Mouse (Mus musculus): ENCODE data around the gene Atp8b3. TPM values are rescaled to one million over a fixed set of nuclear protein-coding genes. Genes with fewer than 3 reads are reported as not detected.

Atp8b3 gene
- polyA plus RNA-seq, 2 experiments, result 0.02 TPM; not detected in 1

- no peak for ATAC-seq (ENCODE audit: insufficient read depth)
- WGBS (ENCODE audit: insufficient replicate concordance), result under 1% methylated on average over 33 of the region's 42 CpGs
- no peak for DNase-seq (ENCODE audit: low read depth in 3 of 3, low spot score in 3 of 3)
These were observed 44.2 kb downstream of the Atp8b3 start, which contains the start of gene Onecut3 for GRCm38 (mm10) chr10:80494732-80495131. Onecut3 (plus strand) TSS chr10:80494835.

GRCm38 (mm10) chr10:80490051-80490450 lies 48.9 kb downstream of the Atp8b3 start:
- no peak overlapping the region for H3K27ac ChIP-seq
- H3K4me3 ChIP-seq (ENCODE audit: insufficient read depth in 1 of 2, low read depth in 2 of 2, low read length in 2 of 2), result no peak overlapping the region
- no peak overlapping the region for H3K9ac ChIP-seq (replicated peaks)
- TF ChIP-seq CTCF (IDR thresholded peaks at IDR 0.05; ENCODE audit: low read depth), result no peak
- TF ChIP-seq EP300 (IDR thresholded peaks at IDR 0.05; ENCODE audit: low read depth), result no peak
- H3K36me3 ChIP-seq (replicated peaks; ENCODE audit: control insufficient read depth, insufficient read depth, low read depth), result no peaks in the 10 kb centered on the region
- peaks cover 78% of the 10 kb centered on the region for H3K27me3 ChIP-seq (ENCODE audit: control insufficient read depth, insufficient read depth, low read length)
- DNase-seq (ENCODE audit: low read depth in 3 of 3, low spot score in 3 of 3) (no peak), ATAC-seq (ENCODE audit: insufficient read depth) (no peak)
- H3K4me1 ChIP-seq (replicated peaks; ENCODE audit: control insufficient read depth in 2 of 2, insufficient read depth in 2 of 2, low read length in 1 of 2), result no peaks in the 10 kb centered on the region
- H3K9me3 ChIP-seq (ENCODE audit: control insufficient read depth, low read length), result no peaks in the 10 kb centered on the region
- H3K4me2 ChIP-seq (ENCODE audit: low read depth), result no peak overlapping the region
- whole genome bisulfite sequencing (ENCODE audit: insufficient replicate concordance), result 3% methylated on average over 22 of the region's 22 CpGs

More at GRCm38 (mm10) chr10:80494732-80495131, 44.2 kb downstream of the Atp8b3 start, which contains the start of gene Onecut3:
- no peaks in the 10 kb centered on the region for H3K9me3 ChIP-seq (ENCODE audit: control insufficient read depth, low read length)
- peak within 1 kb of the TSS; percentile 25 for H3K4me2 ChIP-seq (ENCODE audit: low read depth)
- no peak within 1 kb of the TSS for H3K27ac ChIP-seq
- peak within 1 kb of the TSS in 1 of 2 experiments; percentile 0; a peak in 2 of 4 replicates for H3K4me3 ChIP-seq (ENCODE audit: insufficient read depth in 1 of 2, low read depth in 2 of 2, low read length in 2 of 2)
- H3K36me3 ChIP-seq (replicated peaks; ENCODE audit: control insufficient read depth, insufficient read depth, low read depth), result no peaks in the 10 kb centered on the region
- no peaks in the 10 kb centered on the region for H3K4me1 ChIP-seq (replicated peaks; ENCODE audit: control insufficient read depth in 2 of 2, insufficient read depth in 2 of 2, low read length in 1 of 2)
- no peak for TF ChIP-seq EP300 (IDR thresholded peaks at IDR 0.05; ENCODE audit: low read depth)
- peak; percentile 12; the same call in 1 of the 2 replicates for TF ChIP-seq CTCF (IDR thresholded peaks at IDR 0.05; ENCODE audit: low read depth)
- H3K27me3 ChIP-seq (ENCODE audit: control insufficient read depth, insufficient read depth, low read length), result peaks cover 100% of the 10 kb centered on the region
- no peak within 1 kb of the TSS for H3K9ac ChIP-seq (replicated peaks)

- Histone ChIP-seq H3K4me1 (replicated peaks; ENCODE audit: control insufficient read depth in 2 of 2, insufficient read depth in 2 of 2, low read length in 1 of 2) (no peaks in the 10 kb centered on the region), H3K9ac (replicated peaks) (no peak overlapping the region), H3K36me3 (replicated peaks; ENCODE audit: control insufficient read depth, insufficient read depth, low read depth) (no peaks in the 10 kb centered on the region), H3K4me3 (ENCODE audit: insufficient read depth in 1 of 2, low read depth in 2 of 2, low read length in 2 of 2) (no peak overlapping the region), H3K27ac (no peak overlapping the region), H3K9me3 (ENCODE audit: control insufficient read depth, low read length) (no peaks in the 10 kb centered on the region), H3K27me3 (ENCODE audit: control insufficient read depth, insufficient read depth, low read length) (peaks cover 70% of the 10 kb centered on the region), H3K4me2 (ENCODE audit: low read depth) (no peak overlapping the region)
- no peak for DNase-seq (ENCODE audit: low read depth in 3 of 3, low spot score in 3 of 3)
- WGBS (ENCODE audit: insufficient replicate concordance), result 46% methylated on average over 7 of the region's 7 CpGs
- ATAC-seq (ENCODE audit: insufficient read depth), result no peak
- TF ChIP-seq EP300 (IDR thresholded peaks at IDR 0.05; ENCODE audit: low read depth), result no peak
- TF ChIP-seq CTCF (IDR thresholded peaks at IDR 0.05; ENCODE audit: low read depth), result peak; percentile 87
These were observed 52.0 kb downstream of the Atp8b3 start for GRCm38 (mm10) chr10:80486862-80487379.

GRCm38 (mm10) chr10:80481002-80481401 lies 57.9 kb downstream of the Atp8b3 start:
- ATAC-seq (ENCODE audit: insufficient read depth), result peak; percentile 70

GRCm38 (mm10) chr10:80478531-80478930 lies 60.4 kb downstream of the Atp8b3 start:
- DNase-seq (ENCODE audit: low read depth in 3 of 3, low spot score in 3 of 3), result no peak
- WGBS (ENCODE audit: insufficient replicate concordance), result 71% methylated on average over 5 of the region's 5 CpGs
- H3K27ac ChIP-seq, result no peak overlapping the region
- H3K9ac ChIP-seq (replicated peaks), result no peak overlapping the region
- ATAC-seq (ENCODE audit: insufficient read depth), result no peak
- no peaks in the 10 kb centered on the region for H3K9me3 ChIP-seq (ENCODE audit: control insufficient read depth, low read length)
- H3K36me3 ChIP-seq (replicated peaks; ENCODE audit: control insufficient read depth, insufficient read depth, low read depth), result no peaks in the 10 kb centered on the region
- H3K27me3 ChIP-seq (ENCODE audit: control insufficient read depth, insufficient read depth, low read length), result peaks cover 16% of the 10 kb centered on the region
- no peak overlapping the region for H3K4me3 ChIP-seq (ENCODE audit: insufficient read depth in 1 of 2, low read depth in 2 of 2, low read length in 2 of 2)
- H3K4me2 ChIP-seq (ENCODE audit: low read depth), result no peak overlapping the region
- no peak for TF ChIP-seq EP300 (IDR thresholded peaks at IDR 0.05; ENCODE audit: low read depth)
- no peak for TF ChIP-seq CTCF (IDR thresholded peaks at IDR 0.05; ENCODE audit: low read depth)
- peaks cover 5 to 12% of the 10 kb centered on the region in 2 experiments; a peak in 3 of 4 replicates for H3K4me1 ChIP-seq (replicated peaks; ENCODE audit: control insufficient read depth in 2 of 2, insufficient read depth in 2 of 2, low read length in 1 of 2)

More at GRCm38 (mm10) chr10:80481002-80481401, 57.9 kb downstream of the Atp8b3 start:
- no peak for TF ChIP-seq CTCF (IDR thresholded peaks at IDR 0.05; ENCODE audit: low read depth)
- no peak for TF ChIP-seq EP300 (IDR thresholded peaks at IDR 0.05; ENCODE audit: low read depth)
- Histone ChIP-seq H3K4me2 (ENCODE audit: low read depth) (no peak overlapping the region), H3K27me3 (ENCODE audit: control insufficient read depth, insufficient read depth, low read length) (peaks cover 35% of the 10 kb centered on the region), H3K4me1 (replicated peaks; ENCODE audit: control insufficient read depth in 2 of 2, insufficient read depth in 2 of 2, low read length in 1 of 2) (peaks cover 0 to 4% of the 10 kb centered on the region in 2 experiments; a peak in 2 of 4 replicates), H3K36me3 (replicated peaks; ENCODE audit: control insufficient read depth, insufficient read depth, low read depth) (no peaks in the 10 kb centered on the region), H3K27ac (no peak overlapping the region), H3K9ac (replicated peaks) (no peak overlapping the region), H3K9me3 (ENCODE audit: control insufficient read depth, low read length) (no peaks in the 10 kb centered on the region), H3K4me3 (ENCODE audit: insufficient read depth in 1 of 2, low read depth in 2 of 2, low read length in 2 of 2) (no peak overlapping the region)
- peak; percentile 36 to 56 (median 40) for DNase-seq (ENCODE audit: low read depth in 3 of 3, low spot score in 3 of 3)
- 15% methylated on average over 5 of the region's 5 CpGs for WGBS (ENCODE audit: insufficient replicate concordance)

Measured in liver, embryonic 14.5 days (tissue).